Mouse (Mus musculus) CD4-positive, CD25-positive, alpha-beta regulatory T cell, adult 2 months (primary cell): ENCODE results near the gene Igsf23.
"Not testable (repeated sequence)": the region's sequence is repeated elsewhere in the genome, so short reads cannot be mapped to it uniquely, and the experiment has no call there.

Experiments
- DNase-seq: peaks from one replicate; pipeline ENCODE4 v3.0.0-alpha.2; 2012; ENCODE audit warnings: low read depth, low spot score

Gene Igsf23

DNA sequence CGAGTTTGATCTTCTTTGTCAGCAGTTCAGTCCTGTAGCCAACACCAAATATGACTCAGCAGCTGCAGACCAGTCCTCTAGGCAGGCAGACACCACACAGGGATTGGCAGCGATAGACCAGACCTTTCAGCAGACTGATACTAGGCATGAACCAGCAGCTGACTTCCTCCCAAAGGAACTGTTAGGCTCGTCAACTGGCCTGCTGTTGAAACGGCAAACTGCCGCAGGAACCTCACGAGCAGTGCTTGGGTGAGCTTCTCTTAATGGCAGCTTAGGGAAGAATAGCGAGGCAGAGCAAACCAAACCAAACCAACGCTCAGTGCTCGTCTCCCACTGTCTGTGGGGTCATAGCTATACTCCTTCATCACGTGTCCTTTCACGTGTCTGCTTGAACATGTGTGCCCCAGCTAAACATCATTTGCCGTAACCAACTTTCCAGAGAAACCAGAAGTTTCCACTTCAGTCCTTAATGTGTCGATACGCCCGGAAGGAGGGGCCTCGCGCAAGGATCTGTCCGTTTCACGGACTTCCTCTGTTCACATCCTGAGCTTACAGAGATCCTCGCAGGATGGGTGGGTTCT is 15.3 kb downstream of the Igsf23 start:
- DNase-seq, result peak; percentile 72

- DNase-seq, result peak; percentile 93
Measured at GRCm38 (mm10) chr7:19932877-19933809, 17.4 kb downstream of the Igsf23 start.

- peak; percentile 90 for DNase-seq
Measured at GRCm38 (mm10) chr7:19932133-19932876, 18.3 kb downstream of the Igsf23 start.

- not testable (repeated sequence) for DNase-seq
Measured at GRCm38 (mm10) chr7:19930481-19930880, 20.1 kb downstream of the Igsf23 start.

- DNase-seq, result no peak
Measured at GRCm38 (mm10) chr7:19928486-19928885, 22.1 kb downstream of the Igsf23 start.

DNA sequence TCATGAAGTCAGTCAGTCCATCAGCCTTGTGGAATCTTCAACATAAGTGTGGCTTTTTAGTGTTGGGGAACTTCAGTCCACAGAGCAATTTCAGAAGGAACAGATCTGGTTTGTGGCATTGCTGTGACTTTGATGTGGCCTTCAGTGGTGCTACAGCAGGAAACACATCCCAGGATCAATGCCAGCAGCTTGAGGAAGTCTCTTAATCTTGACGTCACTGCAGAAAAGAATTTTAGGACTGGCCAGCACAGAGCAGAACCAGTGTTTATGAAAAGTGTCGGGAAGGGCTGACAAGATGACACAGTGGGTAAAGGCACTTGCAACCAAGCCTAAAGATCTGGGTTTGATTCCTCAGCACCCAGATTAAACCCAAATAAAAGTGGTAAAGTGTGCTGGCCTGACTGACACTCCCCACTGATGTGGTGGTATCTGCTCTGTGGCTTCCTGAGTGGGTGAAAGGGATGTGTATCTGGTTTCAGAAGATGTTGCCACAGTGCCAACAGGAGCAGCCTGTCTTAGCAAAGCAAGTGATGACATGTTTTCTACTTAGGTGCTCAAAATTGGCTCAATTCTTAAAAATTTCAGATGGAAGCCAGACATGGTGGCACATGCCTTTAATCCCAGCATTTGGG is 23.6 kb downstream of the Igsf23 start:
- peak; percentile 54 for DNase-seq

DNA sequence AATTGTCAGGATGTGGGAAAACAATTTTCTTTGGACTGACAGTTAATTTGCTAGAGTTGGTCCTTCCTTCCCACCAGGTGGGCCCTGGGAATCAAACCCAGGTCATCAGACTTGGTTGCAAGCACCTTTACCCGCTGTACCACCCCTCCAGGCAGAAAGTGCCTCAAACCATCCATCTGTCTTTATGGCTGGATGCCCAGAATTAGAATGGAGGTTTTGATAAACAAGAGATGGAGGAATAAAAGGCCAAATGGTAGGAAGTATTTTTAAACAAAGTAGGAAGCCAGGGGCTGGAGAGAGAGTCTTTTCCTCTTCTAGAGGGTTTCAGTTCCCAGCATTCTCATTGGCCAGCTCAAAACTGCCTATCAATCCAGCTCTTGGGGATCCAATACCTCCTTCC is 25.2 kb downstream of the Igsf23 start:
- no peak for DNase-seq

GRCm38 (mm10) chr7:19923797-19924196 is 26.8 kb downstream of the Igsf23 start:
- DNase-seq, result peak; percentile 73

GRCm38 (mm10) chr7:19923354-19923753 is 27.2 kb downstream of the Igsf23 start:
- no peak for DNase-seq

- peak; percentile 85 for DNase-seq
Measured at GRCm38 (mm10) chr7:19920506-19921261, 29.9 kb downstream of the Igsf23 start, which contains the start of gene Pvr. Pvr (minus strand) TSS chr7:19921160.

DNA sequence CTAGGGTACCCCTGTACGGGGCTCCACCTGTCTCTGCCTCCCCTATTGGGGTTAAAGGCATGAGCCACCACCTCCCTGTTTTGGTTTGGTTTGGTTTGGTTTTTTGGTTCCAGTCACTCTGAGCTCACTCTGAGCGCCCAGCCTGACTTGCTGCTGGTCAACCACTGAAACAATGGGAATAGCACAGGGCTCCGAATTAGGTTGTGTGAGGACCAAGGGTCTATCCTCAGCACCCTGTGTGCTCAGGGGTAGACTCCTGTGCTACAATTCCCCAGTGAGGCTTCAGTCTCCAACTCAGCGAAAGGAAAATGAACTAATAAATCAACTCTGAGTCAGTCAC is 30.4 kb downstream of the Igsf23 start:
- no peak for DNase-seq

DNA sequence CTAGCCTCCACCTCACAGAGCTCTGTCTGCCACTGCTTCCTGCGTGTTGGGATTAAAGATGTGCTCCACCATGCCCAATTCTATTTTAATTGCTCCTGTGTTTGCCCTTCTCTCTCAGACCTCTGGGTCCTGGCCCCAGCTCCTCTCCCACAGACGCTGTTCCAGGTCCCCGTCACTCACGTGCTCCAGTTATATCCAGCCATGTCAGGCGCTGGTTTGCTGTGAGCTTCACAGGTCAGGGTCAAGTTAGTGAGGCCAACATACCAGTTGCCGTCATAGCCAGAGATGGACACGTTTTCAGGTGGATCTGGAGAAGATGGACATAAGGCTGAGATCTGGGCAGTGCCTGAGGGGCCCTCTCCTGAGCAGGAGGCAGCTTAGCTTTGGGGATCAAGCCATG is 36.0 kb downstream of the Igsf23 start:
- no peak for DNase-seq

- no peak for DNase-seq
Measured at GRCm38 (mm10) chr7:19911695-19912524, 38.6 kb downstream of the Igsf23 start.

DNA sequence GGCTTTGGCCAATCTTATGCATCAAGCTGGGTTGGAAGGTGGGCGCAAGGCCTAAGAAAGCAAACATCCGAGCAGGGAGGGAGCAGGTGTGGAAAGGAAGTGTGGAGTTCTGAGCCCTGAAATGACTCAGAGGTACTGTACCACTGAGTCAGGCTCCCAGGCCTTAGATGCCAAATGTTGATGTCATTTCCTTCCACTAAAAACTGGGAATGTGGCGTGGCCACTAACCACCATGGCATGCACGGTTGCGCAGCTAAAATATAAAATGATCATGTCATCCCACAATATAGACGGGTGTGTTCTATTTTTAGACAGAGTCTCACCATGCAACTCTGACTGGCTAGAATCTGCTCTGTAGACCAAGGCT is 39.3 kb downstream of the Igsf23 start:
- DNase-seq, result no peak

GRCm38 (mm10) chr7:19910421-19911291 is 39.9 kb downstream of the Igsf23 start:
- peak; percentile 89 for DNase-seq

GRCm38 (mm10) chr7:19889881-19890280 is 60.7 kb downstream of the Igsf23 start:
- peak; percentile 79 for DNase-seq

DNA sequence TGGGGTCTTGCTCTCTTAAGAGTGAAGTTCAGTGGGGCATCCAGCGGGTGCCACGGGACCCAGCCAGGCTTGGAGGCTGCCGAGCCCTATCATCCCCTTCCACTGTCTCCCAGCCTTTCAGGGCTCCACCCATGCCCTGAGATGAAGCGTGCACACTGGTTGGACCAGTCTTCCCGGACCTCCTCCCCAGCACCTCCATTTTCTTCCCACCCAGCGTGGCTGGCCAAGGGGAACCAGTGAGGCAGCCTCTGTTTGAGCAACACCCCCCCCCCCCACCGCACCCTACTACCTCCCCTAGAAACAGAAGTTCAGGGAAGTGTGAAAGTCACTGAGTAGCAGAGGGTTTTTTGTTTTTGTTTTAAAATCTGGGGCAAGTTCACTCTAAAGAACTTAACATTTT is 62.7 kb downstream of the Igsf23 start, which contains the start of gene Ceacam19:
TSS of gene Ceacam19 (minus strand) at position 117 of the 400 bp plus-strand sequence.
- no peak for DNase-seq
